Mouse (Mus musculus): ENCODE results near the gene Galntl6. TPM values are rescaled to one million over a fixed set of nuclear protein-coding genes. Genes with fewer than 3 reads are reported as not detected.

Gene Galntl6
- polyA plus RNA-seq, 1 experiment from 2014 or later: 0.22 TPM

GRCm38 (mm10) chr8:58395879-58396278, 516.6 kb downstream of the Galntl6 start:
- no peaks in the 10 kb centered on the region for H3K27me3 ChIP-seq (replicated peaks; ENCODE audit: low read depth, poor library complexity, severe bottlenecking)
- H3K4me3 ChIP-seq: no peak overlapping the region
- no peaks in the 10 kb centered on the region for H3K36me3 ChIP-seq (replicated peaks)
- no peaks in the 10 kb centered on the region for H3K4me1 ChIP-seq
- DNase-seq (ENCODE audit: low spot score): no peak
- H3K27ac ChIP-seq (replicated peaks): no peak overlapping the region
- no peaks in the 10 kb centered on the region for H3K9me3 ChIP-seq
- WGBS: 91% methylated on average over 1 of the region's 1 CpGs

GRCm38 (mm10) chr8:58372389-58372788, 540.1 kb downstream of the Galntl6 start:
- 61% methylated on average over 2 of the region's 2 CpGs for WGBS
- no peak overlapping the region for H3K27ac ChIP-seq (replicated peaks)
- H3K4me3 ChIP-seq: no peak overlapping the region
- H3K4me1 ChIP-seq: no peaks in the 10 kb centered on the region
- no peaks in the 10 kb centered on the region for H3K27me3 ChIP-seq (replicated peaks; ENCODE audit: low read depth, poor library complexity, severe bottlenecking)
- no peak for DNase-seq (ENCODE audit: low spot score)
- H3K9me3 ChIP-seq: no peaks in the 10 kb centered on the region
- H3K36me3 ChIP-seq (replicated peaks): no peaks in the 10 kb centered on the region

GRCm38 (mm10) chr8:58371979-58372378, 540.5 kb downstream of the Galntl6 start:
- H3K4me3 ChIP-seq: no peak overlapping the region
- H3K27ac ChIP-seq (replicated peaks): no peak overlapping the region
- H3K4me1 ChIP-seq: no peaks in the 10 kb centered on the region
- DNase-seq (ENCODE audit: low spot score): no peak
- 95% methylated on average over 10 of the region's 10 CpGs for WGBS
- H3K9me3 ChIP-seq: no peaks in the 10 kb centered on the region
- no peaks in the 10 kb centered on the region for H3K36me3 ChIP-seq (replicated peaks)
- no peaks in the 10 kb centered on the region for H3K27me3 ChIP-seq (replicated peaks; ENCODE audit: low read depth, poor library complexity, severe bottlenecking)

- H3K4me3 ChIP-seq: no peak overlapping the region
- H3K36me3 ChIP-seq (replicated peaks): no peaks in the 10 kb centered on the region
- WGBS: 81% methylated on average over 1 of the region's 1 CpGs
- H3K27ac ChIP-seq (replicated peaks): no peak overlapping the region
- no peaks in the 10 kb centered on the region for H3K4me1 ChIP-seq
- DNase-seq (ENCODE audit: low spot score): no peak
- no peaks in the 10 kb centered on the region for H3K9me3 ChIP-seq
- H3K27me3 ChIP-seq (replicated peaks; ENCODE audit: low read depth, poor library complexity, severe bottlenecking): no peaks in the 10 kb centered on the region
Observed at GRCm38 (mm10) chr8:58331151-58331550, 581.3 kb downstream of the Galntl6 start.

GRCm38 (mm10) chr8:58313482-58313881, 599.0 kb downstream of the Galntl6 start:
- WGBS: 88% methylated on average over 2 of the region's 2 CpGs
- Histone ChIP-seq H3K4me1 (no peaks in the 10 kb centered on the region), H3K36me3 (replicated peaks) (no peaks in the 10 kb centered on the region), H3K27ac (replicated peaks) (no peak overlapping the region), H3K4me3 (no peak overlapping the region), H3K9me3 (no peaks in the 10 kb centered on the region), H3K27me3 (replicated peaks; ENCODE audit: low read depth, poor library complexity, severe bottlenecking) (no peaks in the 10 kb centered on the region)
- DNase-seq (ENCODE audit: low spot score): no peak

- H3K36me3 ChIP-seq (replicated peaks): no peaks in the 10 kb centered on the region
- DNase-seq (ENCODE audit: low spot score): no peak
- H3K27me3 ChIP-seq (replicated peaks; ENCODE audit: low read depth, poor library complexity, severe bottlenecking): no peaks in the 10 kb centered on the region
- H3K4me3 ChIP-seq: no peak overlapping the region
- WGBS: 66% methylated on average over 4 of the region's 4 CpGs
- H3K27ac ChIP-seq (replicated peaks): no peak overlapping the region
- no peaks in the 10 kb centered on the region for H3K9me3 ChIP-seq
- H3K4me1 ChIP-seq: no peaks in the 10 kb centered on the region
Observed at GRCm38 (mm10) chr8:58291487-58291886, 621.0 kb downstream of the Galntl6 start.

- no peak overlapping the region for H3K27ac ChIP-seq (replicated peaks)
- no peak for DNase-seq (ENCODE audit: low spot score)
- H3K4me1 ChIP-seq: no peaks in the 10 kb centered on the region
- no peaks in the 10 kb centered on the region for H3K9me3 ChIP-seq
- H3K4me3 ChIP-seq: no peak overlapping the region
- H3K36me3 ChIP-seq (replicated peaks): no peaks in the 10 kb centered on the region
- no peaks in the 10 kb centered on the region for H3K27me3 ChIP-seq (replicated peaks; ENCODE audit: low read depth, poor library complexity, severe bottlenecking)
Observed at GRCm38 (mm10) chr8:58290080-58290479, 622.4 kb downstream of the Galntl6 start.

- Histone ChIP-seq H3K36me3 (replicated peaks) (no peaks in the 10 kb centered on the region), H3K4me1 (no peaks in the 10 kb centered on the region), H3K4me3 (no peak overlapping the region), H3K9me3 (no peaks in the 10 kb centered on the region), H3K27ac (replicated peaks) (no peak overlapping the region), H3K27me3 (replicated peaks; ENCODE audit: low read depth, poor library complexity, severe bottlenecking) (no peaks in the 10 kb centered on the region)
- DNase-seq (ENCODE audit: low spot score): no peak
- WGBS: 86% methylated on average over 2 of the region's 2 CpGs
Observed at GRCm38 (mm10) chr8:58265485-58265884, 647.0 kb downstream of the Galntl6 start.

GRCm38 (mm10) chr8:58258577-58259315, 653.7 kb downstream of the Galntl6 start:
- H3K4me1 ChIP-seq: no peaks in the 10 kb centered on the region
- H3K27ac ChIP-seq (replicated peaks): no peak overlapping the region
- DNase-seq (ENCODE audit: low spot score): no peak
- H3K4me3 ChIP-seq: no peak overlapping the region
- H3K9me3 ChIP-seq: no peaks in the 10 kb centered on the region
- 81% methylated on average over 2 of the region's 2 CpGs for WGBS
- no peaks in the 10 kb centered on the region for H3K27me3 ChIP-seq (replicated peaks; ENCODE audit: low read depth, poor library complexity, severe bottlenecking)
- no peaks in the 10 kb centered on the region for H3K36me3 ChIP-seq (replicated peaks)

- H3K9me3 ChIP-seq: no peaks in the 10 kb centered on the region
- H3K36me3 ChIP-seq (replicated peaks): no peaks in the 10 kb centered on the region
- 68% methylated on average over 1 of the region's 1 CpGs for WGBS
- H3K4me3 ChIP-seq: no peak overlapping the region
- no peak for DNase-seq (ENCODE audit: low spot score)
- H3K27ac ChIP-seq (replicated peaks): no peak overlapping the region
- no peaks in the 10 kb centered on the region for H3K4me1 ChIP-seq
- H3K27me3 ChIP-seq (replicated peaks; ENCODE audit: low read depth, poor library complexity, severe bottlenecking): no peaks in the 10 kb centered on the region
Observed at GRCm38 (mm10) chr8:58253620-58254019, 658.8 kb downstream of the Galntl6 start.

GRCm38 (mm10) chr8:58244830-58245229, 667.6 kb downstream of the Galntl6 start:
- H3K9me3 ChIP-seq: no peaks in the 10 kb centered on the region
- WGBS: 88% methylated on average over 3 of the region's 3 CpGs
- no peaks in the 10 kb centered on the region for H3K27me3 ChIP-seq (replicated peaks; ENCODE audit: low read depth, poor library complexity, severe bottlenecking)
- H3K4me3 ChIP-seq: no peak overlapping the region
- H3K27ac ChIP-seq (replicated peaks): no peak overlapping the region
- no peaks in the 10 kb centered on the region for H3K4me1 ChIP-seq
- DNase-seq (ENCODE audit: low spot score): no peak
- no peaks in the 10 kb centered on the region for H3K36me3 ChIP-seq (replicated peaks)

- Histone ChIP-seq H3K9me3 (no peaks in the 10 kb centered on the region), H3K4me1 (no peaks in the 10 kb centered on the region), H3K36me3 (replicated peaks) (no peaks in the 10 kb centered on the region), H3K27me3 (replicated peaks; ENCODE audit: low read depth, poor library complexity, severe bottlenecking) (no peaks in the 10 kb centered on the region), H3K27ac (replicated peaks) (no peak overlapping the region), H3K4me3 (no peak overlapping the region)
- DNase-seq (ENCODE audit: low spot score): no peak
- 24% methylated on average over 2 of the region's 2 CpGs for WGBS
Observed at GRCm38 (mm10) chr8:58234220-58234619, 678.2 kb downstream of the Galntl6 start.

GRCm38 (mm10) chr8:58228725-58229124, 683.7 kb downstream of the Galntl6 start:
- Histone ChIP-seq H3K27me3 (replicated peaks; ENCODE audit: low read depth, poor library complexity, severe bottlenecking) (no peaks in the 10 kb centered on the region), H3K4me1 (no peaks in the 10 kb centered on the region), H3K4me3 (no peak overlapping the region), H3K27ac (replicated peaks) (no peak overlapping the region), H3K9me3 (no peaks in the 10 kb centered on the region), H3K36me3 (replicated peaks) (no peaks in the 10 kb centered on the region)
- DNase-seq (ENCODE audit: low spot score): no peak
- 90% methylated on average over 1 of the region's 1 CpGs for WGBS
